Mouse (Mus musculus) T-cell, adult 2 months (primary cell): ENCODE results near the gene Gm4559.
"Not testable (repeated sequence)": the region's sequence is repeated elsewhere in the genome, so short reads cannot be mapped to it uniquely, and the experiment has no call there.

ENCODE experiments used
- DNase-seq: peaks from one replicate; pipeline ENCODE4 v3.0.0; 2022; ENCODE audit warnings: low spot score

Gene Gm4559

GRCm38 (mm10) chr7:142278183-142278582, 4.0 kb upstream of the Gm4559 start:
- peak; percentile 47 for DNase-seq

- not testable (repeated sequence) for DNase-seq
Measured at GRCm38 (mm10) chr7:142258254-142258653, 15.9 kb downstream of the Gm4559 start, which contains the start of gene Gm2431. Gene Gm2431 (minus strand): TSS chr7:142258354.

GRCm38 (mm10) chr7:142255517-142255916, 18.6 kb downstream of the Gm4559 start:
- DNase-seq = no peak

DNA sequence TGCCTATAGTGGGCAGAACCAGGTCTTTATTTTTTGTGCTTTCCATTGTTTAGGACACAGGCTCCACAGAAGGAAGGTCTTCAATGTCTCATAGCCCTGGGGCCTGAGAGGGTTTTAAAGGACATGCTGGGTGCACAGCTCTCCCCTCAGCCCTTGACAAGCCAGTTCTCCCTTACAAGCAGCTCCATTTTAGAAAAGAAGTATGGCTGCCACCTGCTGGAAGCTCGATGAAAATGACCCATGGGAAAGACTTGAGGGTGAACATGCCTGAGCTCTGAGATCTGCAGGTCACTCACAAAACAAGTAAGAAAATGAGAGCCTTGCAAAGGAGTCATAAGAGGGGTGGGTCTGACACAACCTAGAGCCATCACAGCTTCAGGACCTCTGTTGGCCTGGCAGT, 24.3 kb downstream of the Gm4559 start:
- DNase-seq = no peak

DNA sequence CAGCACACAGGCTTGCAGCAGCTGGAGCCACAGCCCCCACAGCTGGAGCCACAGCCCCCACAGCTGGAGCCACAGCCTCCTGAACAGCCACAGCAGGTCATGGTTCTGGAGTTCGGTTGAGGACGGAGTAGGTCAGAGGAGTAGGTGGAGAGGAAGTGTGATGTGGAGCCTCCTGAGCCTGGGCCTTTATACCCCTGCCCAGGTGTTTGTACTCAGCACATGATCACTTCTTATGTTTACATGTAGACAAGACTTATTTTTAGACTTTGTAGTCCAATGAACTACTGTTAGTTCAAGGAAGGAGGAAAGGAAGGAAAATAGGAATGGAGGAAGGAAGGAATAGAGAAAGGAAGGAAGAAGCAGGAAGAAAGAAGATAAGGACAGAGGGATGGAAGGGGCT, 33.2 kb downstream of the Gm4559 start, which contains the start of gene Gm40460:
TSS of gene Gm40460 (minus strand) at position 101 of the 400 bp plus-strand sequence.
- DNase-seq = no peak

- DNase-seq = no peak
Measured at GRCm38 (mm10) chr7:142231540-142231939, 42.6 kb downstream of the Gm4559 start.

DNA sequence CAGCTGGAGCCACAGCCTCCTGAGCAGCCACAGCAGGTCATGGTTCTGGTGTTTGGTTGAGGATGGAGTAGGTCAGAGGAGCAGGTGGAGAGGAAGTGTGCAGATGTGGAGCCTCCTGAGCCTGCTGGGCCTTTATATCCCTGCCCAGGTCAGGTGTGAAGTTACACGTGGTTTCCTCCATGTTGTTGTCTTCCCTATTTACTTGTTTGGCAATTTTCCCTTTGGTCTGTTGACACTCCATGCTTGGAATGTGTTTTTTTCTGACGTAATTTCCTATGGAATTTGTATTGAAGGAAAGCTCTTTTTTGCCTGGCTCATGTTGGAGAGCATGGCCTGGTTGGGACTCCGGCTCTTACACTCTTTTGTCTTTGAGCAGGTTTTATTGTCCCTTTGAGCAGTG, 44.3 kb downstream of the Gm4559 start, which contains the start of gene Krtap5-5:
TSS of gene Krtap5-5 (minus strand) at position 101 of the 400 bp plus-strand sequence.
- not testable (repeated sequence) for DNase-seq

DNA sequence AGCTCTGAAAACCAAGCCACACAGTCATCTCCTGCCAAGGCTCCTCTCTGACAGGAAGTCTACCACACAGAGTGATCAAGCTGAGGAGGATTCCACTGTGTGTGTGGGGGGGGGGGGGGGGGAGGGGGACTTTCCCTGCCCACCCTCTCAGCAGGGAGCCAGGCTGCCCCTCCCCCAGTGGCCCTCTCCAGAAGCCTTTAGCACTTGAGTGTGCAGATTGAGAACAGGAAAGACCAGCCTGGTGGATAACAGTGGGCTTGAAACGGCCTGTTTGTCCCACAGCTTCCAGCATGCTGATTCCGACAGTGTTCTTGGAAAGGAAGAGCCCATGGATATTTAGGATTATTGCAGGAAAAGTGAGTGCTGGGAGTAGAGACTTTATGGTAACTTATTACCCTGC, 49.6 kb downstream of the Gm4559 start:
- no peak for DNase-seq
